Mouse (Mus musculus) hindbrain, postnatal 0 days (tissue): ENCODE data around the gene Polr2i. TPM values are rescaled to one million over a fixed set of nuclear protein-coding genes. Genes with fewer than 3 reads are reported as not detected.

ENCODE experiments used
- ATAC-seq: fragments of 200-750 bp; cut with Nextera tagmentation; 2 replicates; pipeline ENCODE4 v1.8.0; 2017; ENCODE audit warnings: mild to moderate bottlenecking, moderate TSS enrichment, moderate library complexity
- DNase-seq: peaks from one replicate; pipeline ENCODE4 v3.0.0-alpha.2; 2015; ENCODE audit warnings: low spot score
- H3K27ac ChIP-seq: fragments of 300-500 bp; sonication (generic); 2 replicates; pipeline ENCODE4 v1.5.1; 2014; ENCODE audit warnings: mild to moderate bottlenecking
- H3K27me3 ChIP-seq: fragments of 300-500 bp; sonication (generic); 2 replicates; pipeline ENCODE4 v1.6.1; 2014; ENCODE audit warnings: low read length, mixed read lengths; ENCODE audit not compliant: insufficient read depth
- H3K36me3 ChIP-seq: fragments of 300-500 bp; sonication (generic); 2 replicates; pipeline ENCODE4 v1.6.1; 2014; ENCODE audit warnings: low read length, mixed read lengths; ENCODE audit not compliant: insufficient read depth
- H3K4me1 ChIP-seq: fragments of 300-500 bp; sonication (generic); 2 replicates; pipeline ENCODE4 v1.6.1; 2014; ENCODE audit warnings: antibody characterized with exemption, low read length, mixed read lengths; ENCODE audit not compliant: insufficient read depth
- H3K4me2 ChIP-seq: fragments of 300-500 bp; sonication (generic); 2 replicates; pipeline ENCODE4 v1.6.1; 2014; ENCODE audit warnings: low read depth, mild to moderate bottlenecking, low read length, moderate library complexity, mixed read lengths
- H3K4me3 ChIP-seq: fragments of 300-500 bp; sonication (generic); 2 replicates; pipeline ENCODE4 v1.5.1; 2014; ENCODE audit warnings: low read length
- H3K9ac ChIP-seq: fragments of 300-500 bp; sonication (generic); replicated peaks from 2 replicates; pipeline ENCODE4 v1.6.1; 2014; ENCODE audit warnings: mild to moderate bottlenecking, low read length, moderate library complexity, mixed read lengths
- H3K9me3 ChIP-seq: fragments of 300-500 bp; sonication (generic); 2 replicates; pipeline ENCODE4 v1.6.1; 2016; ENCODE audit warnings: low read length, mixed read lengths
- CTCF ChIP-seq: IDR thresholded peaks from 2 replicates; pipeline ENCODE4 v1.5.1; 2016; ENCODE audit warnings: antibody characterized with exemption, control low read depth, low read depth
- WGBS: fragments of 180-500 bp; shearing (Covaris S2); extraction: QIAGEN DNeasy Blood & Tissue Kit; methylation state at CpG from one replicate; pipeline ENCODE4 v1.1.7; 2014; 5-methylcytosine and 5-hydroxymethylcytosine counted together
- polyA plus RNA-seq: library from polyadenylated mRNA; unstranded; fragments of >200 nt; fragmentation: Nextera tagmentation; extraction: Ambion mirVana; gene quantifications from 2 replicates; pipeline ENCODE4 v1.2.1, GENCODE M21; 2015
- total RNA-seq: library from RNA; depleted of rRNA; stranded (reverse); fragments of >200 nt; gene quantifications from 2 replicates; pipeline ENCODE4 v1.2.3, GENCODE M21; 2014

The Polr2i gene
- total and polyA plus RNA-seq, 2 experiments from 2014 or later, result 65.9 to 189 TPM

GRCm38 (mm10) chr7:30192088-30192487 is 39.7 kb upstream of the Polr2i start:
- DNase-seq (no peak), ATAC-seq (no peak)
- Histone ChIP-seq H3K9me3 (no peaks in the 10 kb centered on the region), H3K27ac (no peak overlapping the region), H3K4me1 (0 out of 2 replicates have a peak, but pooled peaks cover 4% of the 10 kb centered on the region), H3K27me3 (no peaks in the 10 kb centered on the region), H3K4me2 (no peak overlapping the region), H3K4me3 (no peak overlapping the region), H3K9ac (no peak overlapping the region), H3K36me3 (peaks cover 32% of the 10 kb centered on the region)
- WGBS, result 92% methylated on average over 12 of the region's 12 CpGs
- no peak for TF ChIP-seq CTCF

- Histone ChIP-seq H3K9ac (peak overlapping the region; percentile 83), H3K4me3 (peak overlapping the region; percentile 85), H3K4me2 (peak overlapping the region; percentile 68), H3K27ac (no peak overlapping the region), H3K36me3 (peaks cover 23% of the 10 kb centered on the region), H3K4me1 (0 out of 2 replicates have a peak, but pooled peaks cover 4% of the 10 kb centered on the region), H3K27me3 (no peaks in the 10 kb centered on the region), H3K9me3 (no peaks in the 10 kb centered on the region)
- TF ChIP-seq CTCF, result no peak
- 31% methylated on average over 9 of the region's 9 CpGs for WGBS
- no peak for DNase-seq
- no peak for ATAC-seq
These were observed 38.7 kb upstream of the Polr2i start for GRCm38 (mm10) chr7:30193013-30193412.

GRCm38 (mm10) chr7:30193581-30194100 is 38.1 kb upstream of the Polr2i start:
- no peak for TF ChIP-seq CTCF
- ATAC-seq (peak; percentile 62), DNase-seq (peak; percentile 84)
- Histone ChIP-seq H3K9ac (peak overlapping the region; percentile 83), H3K36me3 (peaks cover 17% of the 10 kb centered on the region), H3K4me3 (peak overlapping the region; percentile 85), H3K27me3 (no peaks in the 10 kb centered on the region), H3K27ac (peak overlapping the region; percentile 87), H3K9me3 (no peaks in the 10 kb centered on the region), H3K4me2 (peak overlapping the region; percentile 68), H3K4me1 (0 out of 2 replicates have a peak, but pooled peaks cover 4% of the 10 kb centered on the region)
- WGBS, result 2% methylated on average over 21 of the region's 26 CpGs

GRCm38 (mm10) chr7:30194101-30194831 is 37.5 kb upstream of the Polr2i start:
- 0 out of 2 replicates have a peak, but pooled peaks cover 4% of the 10 kb centered on the region for H3K4me1 ChIP-seq
- ATAC-seq, result peak; percentile 22
- peak overlapping the region; percentile 68 for H3K4me2 ChIP-seq
- H3K27ac ChIP-seq, result peak overlapping the region; percentile 87
- peak; percentile 70 for DNase-seq
- WGBS, result 0% methylated on average over 26 of the region's 26 CpGs
- H3K4me3 ChIP-seq, result peak overlapping the region; percentile 85
- TF ChIP-seq CTCF, result no peak
- no peaks in the 10 kb centered on the region for H3K9me3 ChIP-seq
- peaks cover 12% of the 10 kb centered on the region for H3K36me3 ChIP-seq
- H3K27me3 ChIP-seq, result no peaks in the 10 kb centered on the region
- H3K9ac ChIP-seq, result peak overlapping the region; percentile 83

GRCm38 (mm10) chr7:30194884-30195283 is 36.9 kb upstream of the Polr2i start:
- H3K9me3 ChIP-seq, result no peaks in the 10 kb centered on the region
- ATAC-seq (peak; percentile 91), DNase-seq (peak; percentile 98)
- peaks cover 12% of the 10 kb centered on the region for H3K36me3 ChIP-seq
- TF ChIP-seq CTCF, result no peak
- peak overlapping the region; percentile 68 for H3K4me2 ChIP-seq
- H3K9ac ChIP-seq, result peak overlapping the region; percentile 83
- peak overlapping the region; percentile 85 for H3K4me3 ChIP-seq
- peak overlapping the region; percentile 87 for H3K27ac ChIP-seq
- WGBS, result under 1% methylated on average over 28 of the region's 28 CpGs
- 0 out of 2 replicates have a peak, but pooled peaks cover 4% of the 10 kb centered on the region for H3K4me1 ChIP-seq
- no peaks in the 10 kb centered on the region for H3K27me3 ChIP-seq

GRCm38 (mm10) chr7:30195461-30195860 is 36.3 kb upstream of the Polr2i start:
- Histone ChIP-seq H3K27ac (0 out of 2 replicates have a peak overlapping the region, but pooled peaks have one; percentile 87), H3K4me3 (0 out of 2 replicates have a peak overlapping the region, but pooled peaks have one; percentile 85), H3K9me3 (no peaks in the 10 kb centered on the region), H3K4me2 (peak overlapping the region; percentile 68), H3K27me3 (no peaks in the 10 kb centered on the region), H3K36me3 (peaks cover 12% of the 10 kb centered on the region), H3K9ac (peak overlapping the region; percentile 83; the same call in 1 of the 2 replicates), H3K4me1 (0 out of 2 replicates have a peak, but pooled peaks cover 4% of the 10 kb centered on the region)
- DNase-seq (no peak), ATAC-seq (no peak)
- TF ChIP-seq CTCF, result no peak
- WGBS, result 76% methylated on average over 6 of the region's 6 CpGs
